Mouse (Mus musculus): Measurements from ENCODE around the gene Siglec1. TPM values are rescaled to one million over a fixed set of nuclear protein-coding genes. Genes with fewer than 3 reads are reported as not detected.
"Not testable (repeated sequence)": the region's sequence is repeated elsewhere in the genome, so short reads cannot be mapped to it uniquely, and the experiment has no call there.

The Siglec1 gene
- total RNA-seq, 2 experiments from 2014 or later: 1.6 to 2.2 TPM

DNA sequence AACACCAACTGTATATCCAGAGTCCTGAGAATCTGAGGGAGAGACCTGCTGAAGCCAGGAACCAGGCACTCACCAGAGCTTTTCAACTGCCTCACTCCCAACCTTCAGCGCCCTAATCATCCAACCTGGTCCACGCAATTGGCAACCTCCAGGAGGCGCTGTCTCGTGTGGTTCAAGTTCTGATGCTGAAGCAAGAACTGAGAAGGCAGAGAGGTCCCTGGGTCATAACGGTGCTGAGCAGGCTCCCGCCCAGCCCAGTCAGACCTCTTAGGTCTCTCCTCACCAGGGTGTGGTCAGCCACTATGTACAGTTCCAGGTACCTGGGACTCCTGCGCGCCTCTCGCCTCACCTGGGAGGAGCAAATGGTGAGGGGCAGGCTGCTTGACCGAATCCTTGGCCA is 30.9 kb downstream of the Siglec1 start:
- intact Hi-C loops (cut with DNase I): no loop called here
- no peak for DNase-seq (ENCODE audit: low spot score)

DNA sequence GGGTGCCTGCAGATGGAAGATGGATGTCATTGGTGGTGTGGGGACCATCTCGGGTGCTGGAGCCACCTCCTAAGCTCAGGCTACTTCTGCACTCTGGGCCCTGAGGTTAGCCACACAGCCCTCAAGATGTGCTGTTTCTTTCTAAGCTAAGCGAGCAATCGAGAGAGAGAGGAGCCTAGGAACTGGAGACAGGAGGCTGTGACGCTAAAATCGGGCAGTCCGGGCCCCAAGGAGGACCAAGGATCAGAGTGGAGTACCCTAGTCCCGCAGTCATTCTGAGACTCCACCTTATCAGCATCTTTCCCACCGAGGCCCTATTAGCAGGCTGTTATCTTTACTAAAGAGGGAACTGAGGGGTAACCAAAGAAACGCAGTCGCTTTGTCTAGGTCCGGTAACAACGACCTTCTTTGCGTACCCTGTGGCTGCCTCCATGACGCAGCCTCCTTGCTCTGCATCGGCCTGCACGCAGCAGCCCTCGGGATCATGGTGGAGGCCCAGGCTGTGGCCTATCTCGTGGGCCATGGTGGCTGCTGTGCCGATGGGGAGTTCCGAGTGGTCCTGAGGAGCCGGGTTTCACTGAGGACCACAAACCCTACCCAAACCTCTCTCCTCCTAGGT is 31.8 kb downstream of the Siglec1 start:
- no peak for DNase-seq (ENCODE audit: low spot score)
- intact Hi-C loops (cut with DNase I): loop anchor here (5.0 kb wide), 1 partner anchor 113 kb away; no protein-coding TSS in a partner anchor

DNA sequence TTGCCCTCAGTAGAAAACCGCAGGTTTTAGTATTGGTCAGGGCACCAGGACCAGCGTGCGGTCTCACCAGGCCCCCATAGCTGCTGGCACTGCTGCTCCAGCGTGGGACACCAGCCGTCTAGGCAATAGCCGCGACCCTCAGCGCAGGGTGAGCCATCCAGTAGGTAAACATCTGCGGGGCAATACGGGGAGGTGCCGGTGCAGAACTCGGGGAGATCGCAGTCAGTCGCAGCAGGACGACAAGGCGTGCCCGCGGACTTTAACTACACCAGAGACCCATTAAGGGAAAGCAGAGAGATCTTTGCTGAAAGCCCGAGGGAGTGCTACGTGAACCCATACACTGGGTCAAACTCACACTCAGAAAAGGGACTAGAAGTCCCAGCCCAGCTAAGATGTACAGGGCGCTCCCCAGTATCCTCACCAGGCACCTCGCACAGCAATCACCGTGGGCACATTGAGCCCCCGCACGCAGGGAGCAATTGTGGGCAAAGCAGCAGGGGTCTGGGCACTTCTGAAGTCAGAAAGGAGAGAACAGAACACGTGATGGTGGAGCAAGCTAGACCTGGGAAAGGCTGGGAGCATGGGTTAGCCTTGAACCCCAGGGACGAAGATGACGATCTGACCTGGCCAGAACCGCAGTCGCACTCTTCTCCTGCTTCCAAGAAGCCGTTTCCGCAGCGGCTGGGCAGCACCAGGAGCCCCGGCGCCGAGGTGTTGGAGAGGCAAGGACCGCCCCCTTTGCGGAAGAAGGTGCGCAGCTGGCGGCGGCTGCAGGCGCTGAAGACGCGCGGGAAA is 32.5 kb downstream of the Siglec1 start:
- intact Hi-C loops (cut with DNase I): loop anchor here (5.0 kb wide), 1 partner anchor 113 kb away; no protein-coding TSS in a partner anchor

DNA sequence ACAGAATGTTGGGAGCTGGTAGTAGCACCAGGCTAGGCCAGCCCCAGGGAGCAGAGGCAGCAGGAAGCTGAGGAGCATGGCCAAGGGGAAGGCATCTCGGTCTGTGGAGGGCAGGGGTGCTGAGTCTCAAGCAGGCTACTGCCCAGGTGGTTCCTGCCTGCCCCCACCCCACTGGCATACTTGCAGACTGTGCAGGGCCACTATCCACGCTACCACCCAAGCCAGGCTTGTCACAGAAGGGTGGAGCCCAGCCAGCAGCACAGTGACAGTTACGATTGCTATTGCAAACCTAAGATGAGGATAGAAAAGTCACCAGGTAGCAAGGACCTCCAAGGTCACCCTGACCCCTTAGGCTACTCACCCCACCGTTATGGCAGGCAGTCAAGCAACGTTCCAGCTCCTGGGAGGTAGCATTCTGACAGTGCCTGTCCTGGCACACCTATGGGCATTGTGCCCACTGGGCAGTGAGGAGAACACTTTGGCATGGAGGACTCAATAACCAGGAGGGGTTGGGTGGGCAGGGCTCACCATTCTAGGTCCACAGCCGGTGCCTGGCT is 33.6 kb downstream of the Siglec1 start:
- DNase-seq (ENCODE audit: low spot score): no peak
- intact Hi-C loops (cut with DNase I): loop anchor here (5.0 kb wide), 1 partner anchor 114 kb away; no protein-coding TSS in a partner anchor

More for the DNA sequence above, 32.5 kb downstream of the Siglec1 start:
- no peak for DNase-seq (ENCODE audit: low spot score)

DNA sequence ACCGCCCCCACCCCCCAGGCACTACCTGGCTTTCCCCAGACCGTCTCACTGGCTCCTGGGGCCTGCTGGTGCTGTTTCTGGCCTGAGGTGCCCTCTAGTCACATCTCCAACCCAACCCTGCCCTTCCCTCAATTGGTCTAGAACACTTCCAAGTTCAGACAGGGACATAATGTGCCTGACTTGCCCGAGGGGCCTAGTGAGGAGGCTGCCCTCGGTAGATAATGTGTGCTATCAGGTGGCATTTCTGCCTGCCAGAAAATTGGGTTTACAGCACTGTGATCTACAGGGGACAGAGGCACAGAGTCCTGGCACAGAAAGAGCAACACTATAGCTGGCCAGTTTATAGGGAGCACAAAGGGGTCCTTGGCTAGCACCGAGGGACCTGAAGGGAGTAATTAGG is 34.5 kb downstream of the Siglec1 start:
- intact Hi-C loops (cut with DNase I): loop anchor here (5.0 kb wide), 1 partner anchor 115 kb away; no protein-coding TSS in a partner anchor
- no peak for DNase-seq (ENCODE audit: low spot score)

DNA sequence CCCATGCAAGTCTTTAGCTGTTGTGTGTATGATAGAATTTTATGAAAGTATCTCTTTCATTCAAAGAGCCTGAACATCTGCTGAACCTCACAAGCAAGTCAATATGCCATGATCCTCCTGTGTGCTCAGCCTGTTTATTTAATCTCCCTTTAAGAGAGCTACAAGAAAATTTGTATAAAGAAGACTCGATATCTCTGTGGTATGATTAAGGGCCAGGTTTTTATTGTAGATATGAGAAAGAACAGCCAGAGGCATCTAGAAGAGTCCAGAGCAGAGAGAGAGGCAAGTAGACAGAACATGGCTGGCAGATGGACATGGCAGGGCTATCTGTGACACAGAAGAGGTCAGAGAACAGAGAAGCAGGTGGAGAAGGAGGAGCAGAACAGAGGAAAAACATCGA is 40.5 kb downstream of the Siglec1 start:
- no peak for DNase-seq (ENCODE audit: low spot score)
- intact Hi-C loops (cut with DNase I): no loop called here

DNA sequence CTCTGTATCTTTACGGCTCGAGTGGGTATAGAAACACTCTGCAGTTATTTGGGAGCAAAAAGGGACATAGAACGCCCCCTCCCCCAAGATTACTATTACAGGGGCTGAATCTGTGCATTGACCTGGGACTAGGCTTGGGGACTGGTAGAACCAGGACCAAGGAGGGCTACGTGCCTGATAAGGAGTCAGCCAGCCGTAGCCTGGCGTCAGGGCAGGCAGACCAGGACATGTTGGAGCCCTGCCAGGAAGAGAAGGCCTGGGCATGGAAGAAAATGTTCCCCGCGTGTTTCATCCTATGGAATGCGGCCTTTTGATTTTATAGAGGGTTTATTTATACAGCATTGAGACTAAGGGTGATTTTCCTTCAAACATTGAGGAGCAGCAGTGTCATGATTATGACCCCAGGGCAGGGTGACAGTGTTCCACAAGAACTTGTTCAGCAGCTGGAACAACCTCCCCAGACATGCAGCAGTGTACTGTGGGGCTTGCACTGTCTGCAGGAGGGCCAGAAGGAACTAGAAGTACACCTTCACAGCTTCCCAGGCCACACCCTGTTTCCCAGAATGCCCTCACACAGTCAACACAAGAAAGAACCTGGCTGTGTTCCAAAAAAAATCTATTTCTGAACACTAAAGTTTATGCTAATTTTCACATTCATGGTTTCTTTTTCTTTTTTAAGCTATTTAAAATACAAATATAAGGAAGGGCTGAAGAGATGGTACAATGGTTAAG is 41.4 kb downstream of the Siglec1 start:
- no peak for DNase-seq (ENCODE audit: low spot score)
- intact Hi-C loops (cut with DNase I): no loop called here

DNA sequence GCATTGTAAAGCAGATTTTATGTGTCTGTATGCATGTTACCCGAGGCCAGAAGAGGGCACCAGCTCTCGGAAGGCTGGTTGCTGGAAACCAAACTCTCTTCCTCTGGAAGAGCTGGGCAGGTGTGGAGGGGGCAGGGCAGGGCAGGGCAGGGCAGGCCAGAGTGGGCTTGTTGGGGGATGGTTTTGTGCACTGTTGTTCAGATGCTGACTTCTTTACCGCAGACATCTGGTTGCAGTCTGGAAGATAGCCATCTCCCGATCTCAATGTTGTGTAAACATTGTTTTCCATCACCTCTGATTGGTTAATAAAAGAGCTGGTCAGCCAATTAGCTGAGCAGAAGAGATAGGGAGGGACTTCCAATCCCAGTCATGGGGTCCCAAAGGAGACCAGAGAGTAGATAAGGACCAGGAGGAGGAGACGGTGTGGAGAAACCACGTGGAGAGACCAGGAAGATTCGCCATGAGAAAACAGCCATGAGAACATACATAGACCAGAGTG is 42.2 kb downstream of the Siglec1 start:
- DNase-seq (ENCODE audit: low spot score): no peak
- intact Hi-C loops (cut with DNase I): no loop called here

DNA sequence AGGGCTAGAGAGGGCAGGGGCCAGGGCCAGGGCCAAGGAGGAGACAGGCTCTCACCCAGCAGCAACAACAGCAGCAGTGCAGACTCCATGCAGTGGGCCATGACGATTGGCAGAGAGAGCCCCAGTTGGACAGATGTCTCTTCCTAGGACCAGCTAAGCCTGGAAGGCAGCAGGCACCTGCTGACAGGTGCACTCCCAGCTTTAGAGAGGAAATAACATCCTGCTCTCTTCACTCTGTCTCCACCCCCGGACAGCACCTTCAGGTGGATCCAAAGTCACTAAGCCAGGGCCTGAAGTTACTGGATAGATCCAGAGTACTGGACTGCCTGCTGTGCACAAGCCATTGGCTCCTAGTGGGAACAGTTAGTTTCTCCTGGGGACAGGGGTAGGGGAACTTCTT is 43.6 kb downstream of the Siglec1 start, which contains the start of gene Gfra4:
Gfra4 (minus strand) TSS at position 101 of the 400 bp plus-strand sequence.
- intact Hi-C loops (cut with DNase I): no loop called here

DNA sequence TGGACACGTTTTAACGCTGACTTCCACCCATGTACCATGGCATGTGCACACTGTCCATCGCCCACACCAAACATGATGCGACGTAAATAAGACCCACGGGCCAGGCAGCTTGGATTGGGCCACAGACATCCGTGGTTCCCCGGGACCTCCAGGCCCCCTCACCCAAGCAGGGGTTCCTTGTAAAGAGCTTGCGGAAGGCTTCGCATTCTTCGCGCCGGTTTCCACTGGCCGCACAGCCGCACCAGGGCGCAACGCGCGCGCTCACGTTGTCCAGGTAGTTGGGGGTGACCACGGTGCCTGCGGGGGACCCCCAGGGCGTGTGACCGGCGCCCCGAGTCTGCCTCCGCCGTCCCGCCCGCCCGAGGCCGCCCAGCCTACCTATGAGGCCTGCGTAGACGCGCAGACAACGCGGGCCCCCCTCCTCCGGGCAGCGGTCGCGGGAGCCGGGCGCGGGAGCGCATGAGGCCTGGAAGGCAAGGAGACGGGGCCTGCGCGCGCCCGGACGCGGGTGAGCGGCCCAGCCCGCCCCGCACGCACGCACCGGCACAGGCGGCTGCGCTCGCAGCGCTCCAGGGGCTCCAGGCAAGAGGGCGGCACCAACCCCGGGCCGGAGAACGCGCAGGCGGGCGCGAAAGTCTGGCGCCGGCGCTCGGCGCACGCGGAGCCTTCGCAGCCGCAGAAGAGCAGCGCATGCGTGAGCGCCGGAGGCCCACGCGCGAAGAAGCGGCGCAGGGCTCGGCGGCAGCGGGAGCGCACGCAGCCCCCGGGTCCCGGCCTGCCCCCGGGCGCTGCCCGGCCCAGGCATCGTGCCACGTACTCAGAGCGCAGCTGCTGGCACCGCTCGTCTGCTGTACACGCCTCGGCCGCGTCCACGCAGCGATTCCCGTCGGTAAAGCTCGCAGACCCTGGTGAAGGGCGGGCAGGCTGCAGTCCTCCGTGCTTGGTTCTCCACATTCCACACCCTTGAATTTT is 45.4 kb downstream of the Siglec1 start:
- intact Hi-C loops (cut with DNase I): no loop called here
- DNase-seq (ENCODE audit: low spot score): no peak

More for the DNA sequence above, 43.6 kb downstream of the Siglec1 start, which contains the start of gene Gfra4:
- no peak for DNase-seq (ENCODE audit: low spot score)

DNA sequence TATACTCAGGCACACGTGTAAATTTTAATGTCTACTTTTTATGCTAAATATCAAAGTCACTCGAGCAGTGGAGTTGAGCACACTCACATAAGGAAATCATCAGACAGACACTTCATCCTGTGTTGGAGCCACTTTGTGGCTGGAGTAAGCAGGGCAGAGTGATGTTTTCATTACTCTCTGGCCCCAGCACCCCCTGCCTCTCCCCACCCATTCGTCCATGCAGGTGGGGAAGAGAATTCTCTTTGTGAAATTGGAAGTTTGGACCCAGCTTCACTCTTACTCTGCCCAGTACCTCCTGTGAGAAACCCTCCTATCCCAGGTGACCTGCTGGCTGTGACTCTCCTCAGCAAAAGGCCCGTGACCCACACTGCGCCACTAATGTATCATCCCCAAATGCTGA is 47.9 kb downstream of the Siglec1 start:
- no peak for DNase-seq (ENCODE audit: low spot score)
- intact Hi-C loops (cut with DNase I): no loop called here

DNA sequence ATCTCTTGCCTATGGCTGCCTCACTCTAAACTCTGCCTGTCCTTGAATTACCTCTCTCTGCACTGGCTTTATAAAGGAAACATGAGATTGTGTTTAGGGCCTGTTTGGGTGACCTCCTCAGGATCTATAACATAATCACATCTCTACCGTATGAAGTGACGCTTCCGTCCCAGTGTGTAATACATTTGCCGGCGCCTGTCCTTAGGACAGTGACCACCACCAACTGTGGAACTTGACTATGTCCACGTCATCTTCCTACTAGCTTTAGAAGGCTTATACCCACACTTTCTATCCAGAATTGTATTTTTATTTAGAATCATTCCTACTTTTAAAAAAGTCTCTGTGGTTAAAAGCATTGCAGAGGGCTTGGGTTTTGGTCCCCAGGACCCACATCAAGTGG is 48.4 kb downstream of the Siglec1 start:
- intact Hi-C loops (cut with DNase I): no loop called here
- DNase-seq (ENCODE audit: low spot score): no peak

DNA sequence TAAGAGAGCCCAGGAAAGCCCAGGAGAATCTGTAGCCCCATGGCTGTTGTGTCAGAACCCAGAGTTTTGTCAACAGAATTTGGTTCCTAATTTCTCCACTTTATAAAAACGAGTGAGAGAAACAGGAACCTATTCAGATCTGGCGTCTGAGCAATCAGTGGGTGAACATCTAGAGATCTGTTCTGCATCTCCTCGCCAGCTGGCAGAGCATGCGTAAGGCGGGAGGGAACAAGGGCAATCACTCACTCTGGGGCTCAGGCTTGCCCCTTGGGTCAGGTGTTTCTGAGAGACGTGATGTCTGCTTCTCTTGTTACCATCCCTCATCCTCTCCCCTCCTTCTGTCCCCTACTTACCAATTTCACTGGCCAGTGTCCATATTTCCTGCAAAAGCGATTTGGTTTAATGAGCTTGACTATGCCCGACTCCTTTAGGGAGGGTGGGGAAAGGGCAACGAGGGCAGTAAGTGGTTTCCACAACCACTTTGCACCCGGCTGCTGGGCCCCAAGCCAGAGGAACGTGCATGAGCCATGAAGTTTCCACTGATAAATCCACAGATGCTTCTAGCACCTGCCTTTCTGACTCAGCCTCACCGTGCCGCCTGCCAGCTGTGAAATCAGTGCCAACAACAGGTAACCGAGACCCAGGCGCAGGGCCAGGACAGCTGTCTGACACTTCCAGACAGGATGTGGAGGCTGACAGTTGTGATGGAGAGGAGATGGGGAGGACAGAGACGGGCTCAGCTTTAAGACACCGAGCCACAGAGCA is 49.2 kb downstream of the Siglec1 start:
- no peak for DNase-seq (ENCODE audit: low spot score)
- intact Hi-C loops (cut with DNase I): no loop called here

DNA sequence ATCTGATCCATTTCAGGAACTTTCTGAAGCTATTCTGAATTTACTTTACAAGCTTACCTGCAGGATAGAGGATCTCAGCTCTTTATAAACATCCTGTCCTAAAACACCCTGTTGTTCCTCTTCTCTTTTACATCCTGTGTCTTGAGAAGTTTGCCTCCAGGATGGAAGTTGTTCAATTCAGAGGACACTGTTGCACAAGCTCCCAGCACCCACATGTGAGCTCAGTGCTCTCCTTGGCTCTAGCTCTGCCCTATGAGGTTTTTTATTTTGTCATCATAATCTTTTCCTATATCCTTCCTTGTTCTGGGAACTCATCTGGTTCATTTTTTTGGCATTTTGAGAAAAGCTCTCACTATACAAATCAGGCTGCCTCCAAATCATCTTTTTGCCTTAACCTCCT is 49.8 kb downstream of the Siglec1 start:
- DNase-seq (ENCODE audit: low spot score): no peak
- intact Hi-C loops (cut with DNase I): no loop called here

DNA sequence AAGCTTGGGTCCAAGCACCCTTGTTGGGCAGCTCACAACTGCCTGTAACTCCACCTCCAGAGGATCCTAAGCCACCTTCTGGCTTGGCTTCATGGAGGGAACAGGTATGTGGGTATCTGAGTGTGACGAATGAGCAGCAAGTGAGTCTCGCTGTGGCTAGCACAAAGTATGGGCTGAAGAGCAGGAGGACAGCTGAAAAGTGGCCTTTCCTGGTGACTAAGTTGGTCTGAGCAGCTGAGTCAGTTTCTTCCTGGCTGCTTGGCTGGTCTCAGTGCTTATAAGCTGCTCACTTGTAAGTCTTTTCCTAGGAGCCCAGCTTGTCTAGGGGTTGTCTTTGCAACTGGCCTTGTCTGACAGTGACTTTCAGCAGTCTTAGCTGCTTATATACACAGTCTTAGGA is 50.2 kb downstream of the Siglec1 start:
- no peak for DNase-seq (ENCODE audit: low spot score)
- intact Hi-C loops (cut with DNase I): no loop called here

DNA sequence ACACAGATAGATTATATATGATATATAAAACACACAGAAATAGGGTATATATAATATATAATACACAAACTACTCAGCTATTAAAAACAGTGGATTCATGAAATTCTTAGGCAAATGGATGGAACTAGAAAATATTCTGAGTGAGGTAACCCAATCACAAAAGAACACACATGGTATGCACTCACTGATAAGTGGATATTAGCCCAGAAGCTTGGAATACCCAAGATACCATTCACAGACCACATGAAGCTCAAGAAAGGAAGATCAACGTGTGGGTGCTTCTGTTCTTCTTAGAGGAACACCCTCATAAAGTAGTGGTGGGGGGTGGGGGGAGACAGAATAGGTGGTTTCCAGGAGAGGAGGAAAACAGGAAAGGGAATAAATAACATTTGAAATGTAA is 55.2 kb downstream of the Siglec1 start:
- intact Hi-C loops (cut with DNase I); DNase-seq (ENCODE audit: low spot score): not testable (repeated sequence)

DNA sequence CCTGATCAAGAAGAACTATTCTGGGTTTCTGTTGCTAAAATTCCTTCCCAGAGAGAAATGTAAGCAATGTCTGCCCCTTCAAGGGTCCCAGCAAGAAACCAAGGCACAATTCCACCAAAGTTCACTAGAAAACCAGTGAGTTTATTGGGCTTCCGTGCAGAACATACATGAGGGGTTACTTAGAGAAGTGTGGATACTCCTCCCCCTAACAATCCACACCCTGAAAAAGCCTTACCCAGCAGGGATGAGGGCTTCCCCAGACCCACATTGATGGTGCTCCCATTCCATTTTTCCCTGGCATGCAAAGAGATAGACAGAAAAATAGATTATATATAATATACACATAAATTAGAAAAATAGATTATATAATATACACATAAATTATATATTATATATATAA is 55.6 kb downstream of the Siglec1 start:
- no peak for DNase-seq (ENCODE audit: low spot score)
- intact Hi-C loops (cut with DNase I): no loop called here

DNA sequence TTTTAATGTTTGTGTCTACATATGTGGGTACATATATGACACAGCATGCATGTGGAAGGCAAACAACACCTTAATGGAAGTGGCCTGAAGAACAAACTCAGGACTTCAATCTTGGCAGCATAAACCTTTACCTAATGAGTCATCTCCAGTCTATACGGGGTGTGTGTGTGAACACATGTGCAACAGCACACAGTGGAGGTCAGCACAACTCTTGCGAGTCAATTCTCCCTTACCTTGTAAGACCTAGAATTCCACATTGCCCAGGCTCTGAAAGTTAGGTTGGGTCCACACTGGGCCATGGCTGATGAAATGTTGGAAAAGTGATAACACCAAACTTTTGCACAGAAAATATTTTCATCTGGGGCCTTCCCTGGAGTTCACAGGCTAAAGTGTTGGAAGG is 56.0 kb downstream of the Siglec1 start:
- intact Hi-C loops (cut with DNase I): no loop called here
- DNase-seq (ENCODE audit: low spot score): no peak

All from heart, postnatal 25 days (tissue).